Mouse (Mus musculus): ENCODE data around the gene Stum. TPM values are rescaled to one million over a fixed set of nuclear protein-coding genes. Genes with fewer than 3 reads are reported as not detected.
A peak's percentile ranks its signal among the peaks of the same experiment; 100 is the strongest.

Stum gene
- polyA plus RNA-seq, 1 experiment from 2014 or later: 1.8 TPM

DNA sequence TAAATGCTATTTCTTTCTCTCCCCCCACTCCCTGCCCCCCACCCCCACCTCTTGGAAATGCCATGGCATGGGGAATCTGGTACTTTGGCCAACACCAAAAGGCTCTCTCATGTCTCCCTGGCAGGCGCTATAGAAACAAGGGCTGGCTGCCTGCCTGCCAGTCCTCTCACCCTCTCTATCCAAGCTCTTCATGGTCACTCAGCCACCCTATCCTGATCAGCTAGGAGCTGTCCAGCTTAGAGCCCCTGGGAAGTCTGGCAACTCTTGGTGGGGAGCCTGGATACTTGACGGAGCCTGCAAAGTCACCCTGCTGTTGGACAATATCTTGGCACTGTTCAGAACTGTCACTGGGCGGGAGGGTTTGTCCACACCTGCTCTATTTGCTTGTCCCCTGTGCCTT is 24.6 kb downstream of the Stum start:
- H3K4me3 ChIP-seq: no peak overlapping the region
- 58% methylated on average over 3 of the region's 3 CpGs for WGBS
- peaks cover 19% of the 10 kb centered on the region for H3K4me1 ChIP-seq
- H3K36me3 ChIP-seq: no peaks in the 10 kb centered on the region
- no peaks in the 10 kb centered on the region for H3K27me3 ChIP-seq
- H3K9me3 ChIP-seq: no peaks in the 10 kb centered on the region
- ATAC-seq (ENCODE audit: insufficient number of reproducible peaks, insufficient read depth, low FRiP score, low TSS enrichment): no peak
- no peak overlapping the region for H3K9ac ChIP-seq
- no peak overlapping the region for H3K4me2 ChIP-seq (replicated peaks)
- no peak overlapping the region for H3K27ac ChIP-seq

DNA sequence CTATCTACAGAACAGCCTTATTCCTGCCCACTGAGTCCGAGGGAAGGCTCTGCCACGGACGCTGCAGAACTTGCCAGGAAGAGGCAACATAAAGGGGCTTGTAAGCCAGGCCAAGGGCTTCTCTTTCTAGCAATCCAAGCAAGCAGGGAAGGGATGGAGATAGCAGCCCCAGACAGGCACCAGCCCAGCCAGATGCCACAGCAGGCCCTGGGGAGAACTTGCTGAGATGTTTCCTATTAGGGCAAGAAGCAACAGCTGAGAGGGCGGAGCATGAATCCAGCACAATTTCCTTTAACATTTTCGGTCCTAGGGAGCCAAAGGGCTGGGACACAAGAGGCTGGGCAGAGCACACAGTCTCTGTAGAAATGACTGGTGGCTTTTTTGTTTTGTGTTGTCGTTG is 25.0 kb downstream of the Stum start:
- 0 out of 2 replicates have a peak overlapping the region, but pooled peaks have one; percentile 15 for H3K4me2 ChIP-seq (replicated peaks)
- no peaks in the 10 kb centered on the region for H3K9me3 ChIP-seq
- whole genome bisulfite sequencing: 42% methylated on average over 6 of the region's 6 CpGs

DNA sequence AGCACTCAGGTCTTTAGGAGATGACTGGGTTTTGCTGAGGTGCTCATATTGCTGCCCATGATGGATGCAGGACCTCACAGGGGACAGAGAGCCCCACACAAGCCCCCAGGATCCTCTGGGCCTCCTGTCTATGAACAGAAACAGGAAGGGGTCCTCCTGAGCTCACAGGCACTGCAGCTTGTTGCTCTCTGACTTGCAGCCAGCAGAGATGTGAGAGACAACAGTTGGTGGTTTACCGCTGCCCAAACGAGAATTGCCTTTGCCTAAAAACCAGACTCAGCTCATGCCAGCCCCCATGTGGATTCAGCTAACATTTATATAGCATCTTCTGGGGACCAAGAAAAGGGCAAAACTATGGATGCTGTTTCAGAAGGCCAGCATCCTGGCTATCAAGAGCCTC is 33.7 kb downstream of the Stum start:
- ATAC-seq (ENCODE audit: insufficient number of reproducible peaks, insufficient read depth, low FRiP score, low TSS enrichment): no peak
- H3K27me3 ChIP-seq: no peaks in the 10 kb centered on the region
- 78% methylated on average over 2 of the region's 2 CpGs for WGBS

More for the DNA sequence above, 25.0 kb downstream of the Stum start:
- H3K27me3 ChIP-seq: no peaks in the 10 kb centered on the region
- no peak overlapping the region for H3K4me3 ChIP-seq
- H3K27ac ChIP-seq: 0 out of 2 replicates have a peak overlapping the region, but pooled peaks have one; percentile 30
- H3K36me3 ChIP-seq: no peaks in the 10 kb centered on the region
- ATAC-seq (ENCODE audit: insufficient number of reproducible peaks, insufficient read depth, low FRiP score, low TSS enrichment): no peak
- peaks cover 19% of the 10 kb centered on the region for H3K4me1 ChIP-seq
- no peak overlapping the region for H3K9ac ChIP-seq

DNA sequence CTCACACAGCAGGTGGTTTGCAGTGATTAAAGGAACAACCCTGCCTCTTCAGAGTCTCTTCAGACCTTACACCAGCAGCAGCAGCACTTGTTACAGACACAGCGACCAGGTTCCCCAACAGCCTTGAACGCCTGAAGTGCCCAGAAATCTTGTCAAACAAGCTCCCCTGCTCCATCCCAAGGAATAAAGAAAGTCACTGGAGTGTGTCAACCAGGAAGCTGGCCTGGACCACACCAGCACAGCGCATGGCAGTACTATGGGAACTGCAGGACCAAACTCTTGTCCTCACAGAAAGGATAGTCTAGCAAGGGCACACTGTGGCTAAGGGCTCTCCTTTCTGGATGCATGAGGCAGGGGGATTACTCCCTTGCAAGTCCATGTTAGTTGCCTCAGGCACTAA is 38.9 kb downstream of the Stum start:
- no peaks in the 10 kb centered on the region for H3K4me1 ChIP-seq
- H3K4me3 ChIP-seq: no peak overlapping the region
- no peaks in the 10 kb centered on the region for H3K27me3 ChIP-seq
- WGBS: 72% methylated on average over 3 of the region's 3 CpGs
- no peak overlapping the region for H3K27ac ChIP-seq
- ATAC-seq (ENCODE audit: insufficient number of reproducible peaks, insufficient read depth, low FRiP score, low TSS enrichment): no peak
- no peaks in the 10 kb centered on the region for H3K9me3 ChIP-seq
- H3K36me3 ChIP-seq: no peaks in the 10 kb centered on the region
- H3K4me2 ChIP-seq (replicated peaks): no peak overlapping the region
- no peak overlapping the region for H3K9ac ChIP-seq

More for the DNA sequence above, 33.7 kb downstream of the Stum start:
- H3K27ac ChIP-seq: no peak overlapping the region
- no peaks in the 10 kb centered on the region for H3K36me3 ChIP-seq
- H3K4me3 ChIP-seq: no peak overlapping the region
- no peaks in the 10 kb centered on the region for H3K9me3 ChIP-seq
- H3K4me2 ChIP-seq (replicated peaks): no peak overlapping the region
- no peak overlapping the region for H3K9ac ChIP-seq
- H3K4me1 ChIP-seq: no peaks in the 10 kb centered on the region

DNA sequence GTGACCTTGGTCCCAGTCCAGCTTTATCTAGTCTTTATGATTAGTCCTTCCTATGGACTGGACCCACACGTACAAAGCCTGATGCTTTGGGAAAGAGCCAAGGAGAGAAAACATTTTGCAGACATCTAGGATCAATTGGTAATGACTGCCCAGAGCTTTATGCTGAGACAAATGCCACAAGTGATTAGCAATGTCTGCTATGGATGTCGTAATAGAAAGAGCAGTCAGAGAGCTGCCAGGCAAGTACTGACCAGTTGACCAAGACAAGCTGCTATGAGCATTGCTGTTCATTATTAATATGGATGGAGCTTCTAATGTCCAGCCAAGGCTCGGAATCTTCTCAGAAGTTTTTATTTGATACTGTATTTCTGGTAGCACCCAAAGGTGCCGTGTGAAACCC is 43.8 kb downstream of the Stum start:
- WGBS: 83% methylated on average over 4 of the region's 4 CpGs
- Histone ChIP-seq H3K9ac (no peak overlapping the region), H3K27ac (no peak overlapping the region), H3K4me3 (no peak overlapping the region), H3K36me3 (no peaks in the 10 kb centered on the region), H3K9me3 (no peaks in the 10 kb centered on the region), H3K4me2 (replicated peaks) (no peak overlapping the region), H3K4me1 (peaks cover 6% of the 10 kb centered on the region; the same call in 1 of the 2 replicates), H3K27me3 (no peaks in the 10 kb centered on the region)
- no peak for ATAC-seq (ENCODE audit: insufficient number of reproducible peaks, insufficient read depth, low FRiP score, low TSS enrichment)

DNA sequence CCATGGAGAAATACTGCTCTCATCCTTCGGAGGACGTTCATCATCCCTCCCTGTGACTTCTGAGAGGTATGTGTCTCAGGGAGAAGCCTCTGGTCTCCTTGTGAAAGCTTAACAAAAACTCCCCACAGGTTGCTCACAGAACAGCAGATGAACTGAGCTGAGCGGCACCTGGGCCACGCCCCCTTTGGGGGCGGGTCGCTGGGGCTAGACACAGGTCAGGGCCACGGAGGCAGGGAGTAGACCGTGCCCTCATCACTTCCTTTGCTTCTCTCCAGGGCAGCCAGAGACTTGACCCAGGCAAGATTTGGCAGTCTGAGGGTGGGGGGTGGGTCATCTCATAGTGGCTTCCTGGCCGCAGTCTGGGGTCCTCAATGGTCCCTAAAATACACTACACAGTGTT is 48.4 kb downstream of the Stum start:
- Histone ChIP-seq H3K4me1 (peaks cover 26% of the 10 kb centered on the region), H3K9me3 (no peaks in the 10 kb centered on the region), H3K9ac (no peak overlapping the region), H3K4me3 (no peak overlapping the region), H3K4me2 (replicated peaks) (peak overlapping the region; percentile 27), H3K27me3 (no peaks in the 10 kb centered on the region), H3K36me3 (no peaks in the 10 kb centered on the region), H3K27ac (no peak overlapping the region)
- no peak for ATAC-seq (ENCODE audit: insufficient number of reproducible peaks, insufficient read depth, low FRiP score, low TSS enrichment)
- WGBS: 8% methylated on average over 9 of the region's 9 CpGs

DNA sequence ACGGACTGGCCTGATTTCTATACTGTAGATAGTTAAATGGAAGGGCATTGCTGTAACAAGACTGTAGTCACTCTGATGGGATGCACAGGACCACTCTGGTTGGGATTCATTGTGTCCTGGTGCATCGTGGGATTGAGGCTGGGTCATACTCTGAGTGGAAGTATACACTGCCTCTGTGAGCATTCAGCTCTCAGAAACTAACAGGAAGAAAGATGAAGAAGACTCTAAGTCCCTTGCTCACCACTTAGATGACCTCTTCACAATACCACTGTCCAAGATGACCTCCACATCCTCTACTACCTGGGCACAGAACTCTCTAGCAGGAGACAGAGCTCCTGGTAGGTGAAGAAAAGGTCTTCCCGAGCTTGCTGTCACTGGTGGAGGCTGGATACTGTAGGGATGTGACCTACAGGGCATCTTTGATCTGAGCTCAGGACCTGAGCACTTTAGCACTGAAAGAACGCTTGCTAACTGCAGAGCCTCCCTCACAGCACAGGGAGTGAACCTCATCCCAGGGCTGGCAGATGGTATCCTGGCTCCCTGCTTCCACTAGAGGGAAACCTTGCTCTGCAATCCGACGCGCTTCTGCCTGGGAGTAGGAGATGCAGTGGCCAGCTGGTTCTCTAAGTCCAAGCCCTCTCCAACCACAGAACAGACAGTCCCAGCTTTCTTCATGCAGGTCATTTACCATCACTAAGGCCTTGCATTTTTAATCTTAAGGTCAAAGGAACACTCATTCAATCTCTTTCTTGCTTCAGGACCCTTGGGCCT is 49.3 kb downstream of the Stum start:
- H3K4me3 ChIP-seq: no peak overlapping the region

DNA sequence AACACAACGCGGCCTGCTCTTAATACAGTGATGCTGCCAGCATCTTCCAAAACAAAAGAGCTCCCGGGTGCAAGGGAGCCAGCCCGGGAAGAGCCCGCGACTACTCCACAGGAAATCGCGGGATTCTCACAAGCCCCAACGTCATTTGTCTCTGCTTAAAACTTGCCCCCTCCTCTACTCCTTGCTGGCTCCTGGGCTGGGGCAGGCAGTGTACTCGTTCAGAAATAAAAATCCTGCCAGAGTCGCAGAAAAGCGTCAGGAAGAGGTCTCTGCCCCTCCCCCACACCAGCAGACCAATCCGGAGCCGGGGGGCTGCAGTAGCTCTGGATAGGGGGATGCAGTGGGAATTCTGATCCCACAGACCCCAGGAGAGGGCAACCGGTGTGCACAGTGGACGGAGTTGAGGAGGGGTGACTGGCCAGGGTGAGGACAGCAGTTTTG is 50.2 kb downstream of the Stum start:
- Histone ChIP-seq H3K4me3 (peak overlapping the region; percentile 31), H3K9me3 (no peaks in the 10 kb centered on the region), H3K9ac (peak overlapping the region; percentile 48), H3K27me3 (no peaks in the 10 kb centered on the region), H3K4me1 (peaks cover 27% of the 10 kb centered on the region), H3K27ac (peak overlapping the region; percentile 58), H3K36me3 (no peaks in the 10 kb centered on the region), H3K4me2 (replicated peaks) (peak overlapping the region; percentile 57)
- WGBS: 2% methylated on average over 16 of the region's 16 CpGs
- ATAC-seq (ENCODE audit: insufficient number of reproducible peaks, insufficient read depth, low FRiP score, low TSS enrichment): 0 out of 2 replicates have a peak, but pooled peaks have one; percentile 17

More for the DNA sequence above, 49.3 kb downstream of the Stum start:
- peak; percentile 63 for ATAC-seq (ENCODE audit: insufficient number of reproducible peaks, insufficient read depth, low FRiP score, low TSS enrichment)
- 17% methylated on average over 7 of the region's 7 CpGs for WGBS
- H3K9ac ChIP-seq: no peak overlapping the region
- H3K4me2 ChIP-seq (replicated peaks): no peak overlapping the region
- no peaks in the 10 kb centered on the region for H3K36me3 ChIP-seq
- no peaks in the 10 kb centered on the region for H3K27me3 ChIP-seq
- no peaks in the 10 kb centered on the region for H3K9me3 ChIP-seq
- H3K4me1 ChIP-seq: peaks cover 26% of the 10 kb centered on the region
- peak overlapping the region; percentile 58; the same call in 1 of the 2 replicates for H3K27ac ChIP-seq

DNA sequence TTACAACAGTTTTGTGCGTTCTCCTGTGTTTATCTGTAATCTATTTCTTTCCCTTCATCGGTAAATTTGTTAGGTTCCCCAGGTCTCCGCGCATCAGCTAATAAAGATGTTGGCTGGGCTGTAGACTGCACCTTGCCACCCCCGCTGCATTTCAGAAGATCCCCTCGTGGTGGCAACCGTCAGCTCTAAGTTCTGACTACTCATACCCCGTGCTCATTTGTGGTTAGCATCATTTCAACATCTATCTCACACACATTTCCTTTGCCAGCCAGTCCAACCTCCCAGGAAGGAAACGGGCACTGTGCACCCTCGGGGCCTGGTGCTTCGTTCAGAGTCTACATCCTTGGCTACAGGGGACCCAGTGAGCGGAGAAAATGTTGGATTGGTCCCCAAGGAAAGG is 51.5 kb downstream of the Stum start:
- ATAC-seq (ENCODE audit: insufficient number of reproducible peaks, insufficient read depth, low FRiP score, low TSS enrichment): no peak
- Histone ChIP-seq H3K9me3 (no peaks in the 10 kb centered on the region), H3K9ac (no peak overlapping the region), H3K4me3 (no peak overlapping the region), H3K4me1 (peaks cover 35% of the 10 kb centered on the region), H3K27me3 (no peaks in the 10 kb centered on the region), H3K36me3 (no peaks in the 10 kb centered on the region), H3K4me2 (replicated peaks) (no peak overlapping the region), H3K27ac (no peak overlapping the region)
- WGBS: 70% methylated on average over 12 of the region's 12 CpGs

DNA sequence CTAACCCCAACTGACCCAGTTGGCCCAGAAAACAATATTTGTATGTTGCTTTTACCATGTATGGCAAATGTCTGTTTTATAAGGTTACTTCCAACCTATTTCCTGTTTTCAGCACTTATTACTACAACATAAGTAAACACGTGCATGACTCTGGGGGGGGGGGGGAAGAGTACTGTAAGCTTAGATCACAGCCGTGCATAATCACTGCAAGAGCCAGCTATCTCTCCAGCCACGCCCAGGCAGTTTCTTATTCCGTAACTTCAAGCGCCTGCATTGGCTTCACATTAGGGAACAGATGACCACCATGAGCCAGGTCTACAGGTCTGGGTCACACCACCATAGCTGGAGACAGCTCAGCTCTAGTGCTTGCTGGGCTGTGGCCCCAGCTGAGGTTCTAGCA is 53.5 kb downstream of the Stum start:
- Histone ChIP-seq H3K4me3 (no peak overlapping the region), H3K27ac (no peak overlapping the region), H3K9me3 (no peaks in the 10 kb centered on the region), H3K27me3 (no peaks in the 10 kb centered on the region), H3K4me2 (replicated peaks) (no peak overlapping the region), H3K36me3 (no peaks in the 10 kb centered on the region), H3K9ac (no peak overlapping the region), H3K4me1 (peaks cover 33% of the 10 kb centered on the region)
- no peak for ATAC-seq (ENCODE audit: insufficient number of reproducible peaks, insufficient read depth, low FRiP score, low TSS enrichment)
- 70% methylated on average over 5 of the region's 5 CpGs for WGBS

DNA sequence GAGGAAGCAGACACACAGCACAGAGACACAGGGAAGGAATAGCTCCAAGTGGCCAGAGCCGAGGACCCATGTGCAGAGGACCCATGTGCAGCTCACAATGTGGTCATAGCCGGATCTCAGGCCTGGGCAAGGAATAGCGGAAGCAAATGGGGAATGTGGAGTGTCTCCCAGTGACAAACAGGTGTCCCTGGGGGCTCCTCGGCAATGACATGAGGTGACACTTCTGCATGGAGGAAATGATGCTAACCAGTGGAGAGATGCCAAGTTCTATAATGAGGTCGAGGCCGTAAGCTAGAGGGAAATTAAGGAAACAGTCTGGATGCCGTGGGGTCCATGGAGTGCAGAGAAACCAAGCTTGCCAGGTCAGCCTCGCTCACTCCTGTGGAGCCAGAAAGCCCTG is 54.4 kb downstream of the Stum start:
- Histone ChIP-seq H3K36me3 (no peaks in the 10 kb centered on the region), H3K27me3 (no peaks in the 10 kb centered on the region), H3K9me3 (no peaks in the 10 kb centered on the region), H3K4me3 (no peak overlapping the region), H3K4me2 (replicated peaks) (no peak overlapping the region), H3K27ac (no peak overlapping the region), H3K4me1 (peaks cover 25% of the 10 kb centered on the region), H3K9ac (no peak overlapping the region)
- ATAC-seq (ENCODE audit: insufficient number of reproducible peaks, insufficient read depth, low FRiP score, low TSS enrichment): no peak
- WGBS: 83% methylated on average over 8 of the region's 8 CpGs

DNA sequence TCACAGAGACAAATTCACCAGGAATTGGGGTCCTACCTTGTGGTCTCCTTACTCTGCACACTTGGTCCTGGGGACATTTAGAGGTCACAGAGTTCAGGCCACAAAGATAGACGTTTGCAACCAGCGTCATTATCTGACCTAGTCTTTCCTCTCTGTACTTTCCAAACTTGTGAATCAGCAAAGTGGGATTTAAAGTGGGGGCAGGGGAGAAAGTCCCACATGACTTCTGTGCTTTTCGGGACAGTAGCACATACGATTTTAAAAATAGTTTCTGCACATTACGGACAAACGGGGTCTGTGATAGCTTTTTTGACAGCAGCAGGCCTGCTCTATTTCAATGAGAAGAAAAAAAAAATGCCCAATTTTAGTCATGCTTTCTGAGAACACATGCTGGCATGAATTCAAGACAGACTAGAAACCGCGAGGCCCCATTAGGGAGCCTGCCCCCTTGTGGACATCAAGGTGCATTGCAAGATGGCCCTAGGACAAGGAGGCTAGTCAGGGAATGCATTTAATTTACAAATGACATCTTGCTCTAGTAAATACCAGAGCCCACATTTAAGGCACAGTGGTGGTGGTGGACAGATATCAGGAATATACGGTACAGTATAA is 55.1 kb downstream of the Stum start:
- no peak overlapping the region for H3K4me3 ChIP-seq
- peaks cover 19% of the 10 kb centered on the region for H3K4me1 ChIP-seq
- no peak overlapping the region; the same call in 1 of the 2 replicates for H3K4me2 ChIP-seq (replicated peaks)
- H3K27me3 ChIP-seq: no peaks in the 10 kb centered on the region
- ATAC-seq (ENCODE audit: insufficient number of reproducible peaks, insufficient read depth, low FRiP score, low TSS enrichment): no peak
- H3K9ac ChIP-seq: no peak overlapping the region
- WGBS: 18% methylated on average over 9 of the region's 9 CpGs
- H3K27ac ChIP-seq: no peak overlapping the region
- no peaks in the 10 kb centered on the region for H3K9me3 ChIP-seq
- H3K36me3 ChIP-seq: no peaks in the 10 kb centered on the region
